8 mouse cellular contexts compared by ENCODE assay signal in the genomic region with DNA sequence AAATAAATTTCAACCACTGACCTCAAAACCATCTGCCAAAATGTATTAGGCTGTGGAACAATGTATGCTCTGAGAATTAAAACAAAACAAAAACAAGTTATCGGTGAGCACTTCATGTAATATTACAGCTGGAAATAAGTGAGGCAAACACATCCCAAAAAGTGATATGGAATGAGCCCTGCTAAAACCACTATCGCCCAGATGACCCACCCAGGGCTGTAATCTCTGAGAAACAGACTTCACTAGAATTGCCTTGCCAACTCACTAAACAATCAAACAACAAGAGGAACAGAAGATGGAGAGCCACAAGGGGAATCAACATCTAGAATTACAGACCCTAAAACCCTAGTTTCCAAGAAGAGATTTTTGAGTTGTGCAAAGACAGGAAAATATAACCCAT. TPM values are rescaled to one million over a fixed set of nuclear protein-coding genes. Genes with fewer than 3 reads are reported as not detected.
DNase-seq lines count a peak whose midpoint lies in the region; ATAC-seq and TF ChIP-seq lines count a peak whose summit lies in the region.

No protein-coding gene starts in this region.

- peak overlapping the region; percentile 63 for H3K4me2 ChIP-seq in embryonic facial prominence, embryonic 12.5 days (replicated peaks)
- H3K4me2 ChIP-seq in intestine, embryonic 16.5 days (ENCODE audit: low read depth, low read length): peak overlapping the region; percentile 82
- peak overlapping the region; percentile 74 for H3K4me2 ChIP-seq in neural tube, embryonic 13.5 days

- peaks cover 6% of the 10 kb centered on the region; the same call in 1 of the 2 replicates for H3K36me3 ChIP-seq in embryonic facial prominence, embryonic 12.5 days
- H3K36me3 ChIP-seq in intestine, embryonic 16.5 days (ENCODE audit: control insufficient read depth, insufficient read depth, low read length): no peaks in the 10 kb centered on the region
- peaks cover 3% of the 10 kb centered on the region; the same call in 1 of the 2 replicates for H3K36me3 ChIP-seq in neural tube, embryonic 13.5 days

- ATAC-seq in embryonic facial prominence, embryonic 12.5 days (ENCODE audit: insufficient number of reproducible peaks, insufficient read depth, low FRiP score, low TSS enrichment): no peak
- no peak for ATAC-seq in intestine, embryonic 16.5 days
- no peak for ATAC-seq in neural tube, embryonic 13.5 days (ENCODE audit: low read depth)

- peak overlapping the region; percentile 95 for H3K4me3 ChIP-seq in left cerebral cortex, adult 2 months
- no peak overlapping the region for H3K4me3 ChIP-seq in embryonic facial prominence, embryonic 12.5 days
- no peak overlapping the region for H3K4me3 ChIP-seq in intestine, embryonic 16.5 days (ENCODE audit: low read length)
- H3K4me3 ChIP-seq in neural tube, embryonic 13.5 days: peak overlapping the region; percentile 75

- peak overlapping the region; percentile 88; the same call in 1 of the 2 replicates for H3K27ac ChIP-seq in left cerebral cortex, adult 2 months
- no peak overlapping the region for H3K27ac ChIP-seq in embryonic facial prominence, embryonic 12.5 days
- H3K27ac ChIP-seq in intestine, embryonic 16.5 days (ENCODE audit: low read length): no peak overlapping the region
- H3K27ac ChIP-seq in neural tube, embryonic 13.5 days (replicated peaks): no peak overlapping the region

- TF ChIP-seq CTCF in left cerebral cortex, adult 2 months (IDR thresholded peaks at IDR 0.05): no peak

- WGBS in embryonic facial prominence, embryonic 12.5 days: 80% methylated on average over 2 of the region's 2 CpGs
- 75% methylated on average over 2 of the region's 2 CpGs for WGBS in intestine, embryonic 16.5 days
- WGBS in neural tube, embryonic 13.5 days: 80% methylated on average over 2 of the region's 2 CpGs

- intact Hi-C loops in left cerebral cortex, adult 2 months (cut with DNase I): no loop called here
- intact Hi-C loops in left cerebral cortex, postnatal 25 days (cut with DNase I): no loop called here
- intact Hi-C loops in gastrocnemius, postnatal 14 days (cut with DNase I; ENCODE audit: low total_unique reads): no loop called here

- peaks cover 13% of the 10 kb centered on the region for H3K4me1 ChIP-seq in embryonic facial prominence, embryonic 12.5 days
- H3K4me1 ChIP-seq in intestine, embryonic 16.5 days (ENCODE audit: control insufficient read depth, insufficient read depth, low read length): peaks cover 7% of the 10 kb centered on the region
- peaks cover 29% of the 10 kb centered on the region for H3K4me1 ChIP-seq in neural tube, embryonic 13.5 days (replicated peaks)

- H3K9ac ChIP-seq in embryonic facial prominence, embryonic 12.5 days: no peak overlapping the region
- peak overlapping the region; percentile 8; the same call in 1 of the 2 replicates for H3K9ac ChIP-seq in intestine, embryonic 16.5 days (ENCODE audit: low read depth, low read length)
- peak overlapping the region; percentile 86; the same call in 1 of the 2 replicates for H3K9ac ChIP-seq in neural tube, embryonic 13.5 days

- no peaks in the 10 kb centered on the region for H3K9me3 ChIP-seq in embryonic facial prominence, embryonic 12.5 days
- H3K9me3 ChIP-seq in intestine, embryonic 16.5 days (ENCODE audit: control insufficient read depth, low read length): no peaks in the 10 kb centered on the region
- H3K9me3 ChIP-seq in neural tube, embryonic 13.5 days: no peaks in the 10 kb centered on the region

- H3K27me3 ChIP-seq in embryonic facial prominence, embryonic 12.5 days: no peaks in the 10 kb centered on the region
- H3K27me3 ChIP-seq in intestine, embryonic 16.5 days (replicated peaks; ENCODE audit: control insufficient read depth, insufficient read depth, low read length): no peaks in the 10 kb centered on the region
- H3K27me3 ChIP-seq in neural tube, embryonic 13.5 days: no peaks in the 10 kb centered on the region

- no peak for DNase-seq in left cerebral cortex, adult 2 months (ENCODE audit: extremely low spot score in 1 of 2, low spot score in 2 of 2)
- no peak for DNase-seq in left cerebral cortex, postnatal 25 days (ENCODE audit: low spot score in 2 of 2)
- DNase-seq in gastrocnemius, postnatal 14 days: no peak
- DNase-seq in left cerebral cortex, adult 8-10 months (ENCODE audit: low spot score in 2 of 2): no peak
- no peak for DNase-seq in layer of hippocampus, postnatal 25 days (ENCODE audit: extremely low spot score in 1 of 2, low spot score in 1 of 2)

RNA-seq across cellular contexts. Expression of a gene that starts 0.8 kb away (rescaled TPM):
- 10 to 100 TPM; 29.0 to 31.5 TPM for total RNA-seq in left cerebral cortex, adult 2 months (2021)
- 10 to 100 TPM; 31.3 to 34.6 TPM for total RNA-seq in left cerebral cortex, postnatal 25 days (2021)
- polyA plus RNA-seq in embryonic facial prominence, embryonic 12.5 days (2016; fragmentation: Nextera tagmentation; extraction: Ambion mirVana): 97.1 and 104 TPM in 2 replicates
- 97.1 and 102 TPM in 2 replicates for polyA plus RNA-seq in intestine, embryonic 16.5 days (2015; fragmentation: Nextera tagmentation; extraction: Ambion mirVana)
- polyA plus RNA-seq in neural tube, embryonic 13.5 days (2015; fragmentation: Nextera tagmentation; extraction: Ambion mirVana): 139 and 155 TPM in 2 replicates
- 1 to 10 TPM; 9.9 to 10.0 TPM for total RNA-seq in gastrocnemius, postnatal 14 days (2021)
- total RNA-seq in left cerebral cortex, adult 8-10 months (2022): 10 to 100 TPM; 30.5 to 33.6 (median 31.4) TPM
- total RNA-seq in layer of hippocampus, postnatal 25 days (2021): 10 to 100 TPM; 29.9 to 32.3 TPM

Comparison
In these comparisons a context has a peak if more than half of its experiments do, and no peak if none do; other contexts are left out.
1. H3K4me3 ChIP-seq: peak in left cerebral cortex, adult 2 months (single experiment) and neural tube, embryonic 13.5 days (single experiment); none in embryonic facial prominence, embryonic 12.5 days (single experiment) and intestine, embryonic 16.5 days (single experiment).
2. Peak in every context shown above with its lines, with median percentiles within 50 percentile points of each other: H3K4me2 ChIP-seq.